Mouse (Mus musculus) liver, postnatal 0 days (tissue): ENCODE data around the gene Agap1. TPM values are rescaled to one million over a fixed set of nuclear protein-coding genes. Genes with fewer than 3 reads are reported as not detected.
A peak's percentile ranks its signal among the peaks of the same experiment; 100 is the strongest.

ENCODE experiments used
- ATAC-seq: fragments of 200-750 bp; cut with Nextera tagmentation; 2 replicates; pipeline ENCODE4 v1.8.0; 2017; ENCODE audit warnings: mild to moderate bottlenecking, moderate library complexity
- DNase-seq: peaks from one replicate; pipeline ENCODE4 v3.0.0-alpha.2; 2016
- H3K27ac ChIP-seq: fragments of 300-500 bp; sonication (generic); 2 replicates; pipeline ENCODE4 v1.5.1; 2014; ENCODE audit warnings: antibody characterized with exemption, moderate library complexity, mild to moderate bottlenecking, low read depth
- H3K27me3 ChIP-seq: fragments of 300-500 bp; sonication (generic); 2 replicates; pipeline ENCODE4 v1.6.1; 2014; ENCODE audit warnings: low read length, control low read depth, mixed read lengths; ENCODE audit not compliant: insufficient read depth
- H3K36me3 ChIP-seq: fragments of 300-500 bp; sonication (generic); replicated peaks from 2 replicates; pipeline ENCODE4 v1.6.1; 2014; ENCODE audit warnings: mild to moderate bottlenecking, control low read depth, low read length, moderate library complexity, mixed read lengths; ENCODE audit not compliant: insufficient read depth
- H3K4me1 ChIP-seq: fragments of 300-500 bp; sonication (generic); 2 replicates; pipeline ENCODE4 v1.6.1; 2014; ENCODE audit warnings: antibody characterized with exemption, mild to moderate bottlenecking, control low read depth; ENCODE audit not compliant: insufficient read depth
- H3K4me2 ChIP-seq: fragments of 300-500 bp; sonication (generic); 2 replicates; pipeline ENCODE4 v1.6.1; 2014; ENCODE audit warnings: low read depth, mild to moderate bottlenecking, low read length, moderate library complexity, mixed read lengths
- H3K4me3 ChIP-seq: fragments of 300-500 bp; sonication (generic); 2 replicates; pipeline ENCODE4 v1.5.1; 2014; ENCODE audit warnings: low read depth, low read length
- H3K9ac ChIP-seq: fragments of 300-500 bp; sonication (generic); replicated peaks from 2 replicates; pipeline ENCODE4 v1.6.1; 2014; ENCODE audit warnings: mild to moderate bottlenecking, moderate library complexity
- H3K9me3 ChIP-seq: fragments of 300-500 bp; sonication (generic); 2 replicates; pipeline ENCODE4 v1.6.1; 2016; ENCODE audit warnings: mild to moderate bottlenecking, control low read depth, low read length, mixed read lengths
- CTCF ChIP-seq: sonication (generic); IDR thresholded peaks from 2 replicates; pipeline ENCODE4 v1.5.1; 2016; ENCODE audit warnings: antibody characterized with exemption, low read depth
- EP300 ChIP-seq: IDR thresholded peaks from 2 replicates; pipeline ENCODE4 v1.6.1; 2016; ENCODE audit warnings: antibody characterized with exemption, low read depth, mild to moderate bottlenecking
- WGBS: fragments of 180-500 bp; shearing (Covaris S2); extraction: QIAGEN DNeasy Blood & Tissue Kit; methylation state at CpG from one replicate; pipeline ENCODE4 v1.1.7; 2014; ENCODE audit not compliant: insufficient replicate concordance; 5-methylcytosine and 5-hydroxymethylcytosine counted together
- polyA plus RNA-seq: library from polyadenylated mRNA; unstranded; fragments of >200 nt; fragmentation: Nextera tagmentation; extraction: Ambion mirVana; gene quantifications from 2 replicates; pipeline ENCODE4 v1.2.1, GENCODE M21; 2015

Agap1 gene
- polyA plus RNA-seq, 1 experiment from 2014 or later, result 1.0 TPM

GRCm38 (mm10) chr1:89621014-89621791 is 166.6 kb downstream of the Agap1 start:
- 69% methylated on average over 7 of the region's 8 CpGs for WGBS
- Histone ChIP-seq H3K36me3 (no peaks in the 10 kb centered on the region), H3K4me2 (no peak overlapping the region), H3K9ac (no peak overlapping the region), H3K27me3 (no peaks in the 10 kb centered on the region), H3K4me3 (no peak overlapping the region), H3K27ac (no peak overlapping the region), H3K4me1 (no peaks in the 10 kb centered on the region), H3K9me3 (no peaks in the 10 kb centered on the region)
- no peak for ATAC-seq
- TF ChIP-seq EP300, result no peak
- TF ChIP-seq CTCF, result no peak
- no peak for DNase-seq

GRCm38 (mm10) chr1:89621952-89622351 is 167.3 kb downstream of the Agap1 start:
- no peak overlapping the region for H3K27ac ChIP-seq
- no peaks in the 10 kb centered on the region for H3K27me3 ChIP-seq
- H3K4me2 ChIP-seq, result no peak overlapping the region
- no peaks in the 10 kb centered on the region for H3K4me1 ChIP-seq
- no peak for ATAC-seq
- no peaks in the 10 kb centered on the region for H3K36me3 ChIP-seq
- no peak overlapping the region for H3K9ac ChIP-seq
- no peaks in the 10 kb centered on the region for H3K9me3 ChIP-seq
- no peak overlapping the region for H3K4me3 ChIP-seq
- TF ChIP-seq CTCF (no peak), EP300 (no peak)
- DNase-seq, result no peak
- WGBS, result 86% methylated on average over 8 of the region's 8 CpGs

- H3K9ac ChIP-seq, result no peak overlapping the region
- no peaks in the 10 kb centered on the region for H3K4me1 ChIP-seq
- ATAC-seq (no peak), DNase-seq (no peak)
- H3K4me2 ChIP-seq, result no peak overlapping the region
- no peak for TF ChIP-seq EP300
- H3K9me3 ChIP-seq, result no peaks in the 10 kb centered on the region
- H3K36me3 ChIP-seq, result no peaks in the 10 kb centered on the region
- no peak overlapping the region for H3K4me3 ChIP-seq
- WGBS, result 79% methylated on average over 7 of the region's 7 CpGs
- no peak overlapping the region for H3K27ac ChIP-seq
- no peaks in the 10 kb centered on the region for H3K27me3 ChIP-seq
Measured at GRCm38 (mm10) chr1:89622801-89623200, 168.2 kb downstream of the Agap1 start.

- TF ChIP-seq EP300, result no peak
- TF ChIP-seq CTCF, result no peak
- no peaks in the 10 kb centered on the region for H3K36me3 ChIP-seq
Measured at GRCm38 (mm10) chr1:89625312-89625711, 170.7 kb downstream of the Agap1 start.

GRCm38 (mm10) chr1:89625967-89626366 is 171.4 kb downstream of the Agap1 start:
- no peaks in the 10 kb centered on the region for H3K27me3 ChIP-seq
- H3K36me3 ChIP-seq, result no peaks in the 10 kb centered on the region
- no peak for ATAC-seq
- 85% methylated on average over 7 of the region's 7 CpGs for WGBS
- TF ChIP-seq EP300 (no peak), CTCF (no peak)
- no peaks in the 10 kb centered on the region for H3K9me3 ChIP-seq
- no peak overlapping the region for H3K9ac ChIP-seq
- H3K4me3 ChIP-seq, result no peak overlapping the region
- H3K4me1 ChIP-seq, result no peaks in the 10 kb centered on the region
- no peak overlapping the region for H3K27ac ChIP-seq
- no peak overlapping the region for H3K4me2 ChIP-seq
- no peak for DNase-seq

More at GRCm38 (mm10) chr1:89625312-89625711, 170.7 kb downstream of the Agap1 start:
- Histone ChIP-seq H3K4me1 (no peaks in the 10 kb centered on the region), H3K9ac (no peak overlapping the region), H3K4me2 (no peak overlapping the region), H3K9me3 (no peaks in the 10 kb centered on the region), H3K4me3 (no peak overlapping the region), H3K27me3 (no peaks in the 10 kb centered on the region), H3K27ac (no peak overlapping the region)
- 69% methylated on average over 4 of the region's 4 CpGs for WGBS
- DNase-seq (no peak), ATAC-seq (no peak)

- TF ChIP-seq EP300 (no peak), CTCF (no peak)
- WGBS, result 75% methylated on average over 10 of the region's 10 CpGs
- Histone ChIP-seq H3K27ac (no peak overlapping the region), H3K4me3 (no peak overlapping the region), H3K36me3 (no peaks in the 10 kb centered on the region), H3K27me3 (no peaks in the 10 kb centered on the region), H3K9me3 (no peaks in the 10 kb centered on the region), H3K4me1 (no peaks in the 10 kb centered on the region), H3K4me2 (no peak overlapping the region), H3K9ac (no peak overlapping the region)
- DNase-seq (no peak), ATAC-seq (no peak)
Measured at GRCm38 (mm10) chr1:89626940-89627339, 172.3 kb downstream of the Agap1 start.

- Histone ChIP-seq H3K27me3 (no peaks in the 10 kb centered on the region), H3K4me2 (no peak overlapping the region), H3K9me3 (no peaks in the 10 kb centered on the region), H3K4me1 (no peaks in the 10 kb centered on the region), H3K9ac (no peak overlapping the region), H3K4me3 (no peak overlapping the region), H3K36me3 (no peaks in the 10 kb centered on the region), H3K27ac (no peak overlapping the region)
- ATAC-seq, result no peak
- TF ChIP-seq EP300, result no peak
- peak; percentile 47 for TF ChIP-seq CTCF
- peak; percentile 41 for DNase-seq
- WGBS, result 58% methylated on average over 3 of the region's 3 CpGs
Measured at GRCm38 (mm10) chr1:89627650-89628049, 173.0 kb downstream of the Agap1 start.
